Mouse (Mus musculus) forebrain, embryonic 16.5 days (tissue): Measurements from ENCODE around the gene Prkce. TPM values are rescaled to one million over a fixed set of nuclear protein-coding genes. Genes with fewer than 3 reads are reported as not detected.

Experiments
- ATAC-seq: fragments of 200-750 bp; cut with Nextera tagmentation; 2 replicates; pipeline ENCODE4 v1.8.0; 2017; ENCODE audit warnings: mild to moderate bottlenecking, moderate library complexity
- H3K27ac ChIP-seq: fragments of 300-500 bp; sonication (generic); 2 replicates; pipeline ENCODE4 v1.5.1; 2014; ENCODE audit warnings: low read length, control low read depth
- H3K27me3 ChIP-seq: fragments of 300-500 bp; sonication (generic); replicated peaks from 2 replicates; pipeline ENCODE4 v1.6.1; 2014; ENCODE audit warnings: low read length; ENCODE audit not compliant: control insufficient read depth, insufficient read depth
- H3K36me3 ChIP-seq: fragments of 300-500 bp; sonication (generic); 2 replicates; pipeline ENCODE4 v1.6.1; 2014; ENCODE audit not compliant: control insufficient read depth, insufficient read depth
- H3K4me1 ChIP-seq: fragments of 300-500 bp; sonication (generic); replicated peaks from 2 replicates; pipeline ENCODE4 v1.6.1; 2014; ENCODE audit warnings: low read length; ENCODE audit not compliant: control insufficient read depth, insufficient read depth
- H3K4me2 ChIP-seq: fragments of 300-500 bp; sonication (generic); 2 replicates; pipeline ENCODE4 v1.6.1; 2014; ENCODE audit warnings: mild to moderate bottlenecking, low read length, control low read depth
- H3K4me3 ChIP-seq: fragments of 300-500 bp; sonication (generic); replicated peaks from 2 replicates; pipeline ENCODE4 v1.5.1; 2014; ENCODE audit warnings: mild to moderate bottlenecking, low read length, control low read depth
- H3K9ac ChIP-seq: fragments of 300-500 bp; sonication (generic); replicated peaks from 2 replicates; pipeline ENCODE4 v1.6.1; 2014; ENCODE audit warnings: low read depth, low read length, control low read depth
- H3K9me3 ChIP-seq: fragments of 300-500 bp; sonication (generic); 2 replicates; pipeline ENCODE4 v1.6.1; 2016; ENCODE audit warnings: low read length; ENCODE audit not compliant: control insufficient read depth
- WGBS: fragments of 180-500 bp; shearing (Covaris S2); extraction: QIAGEN DNeasy Blood & Tissue Kit; methylation state at CpG from one replicate; pipeline ENCODE4 v1.1.7; 2014; 5-methylcytosine and 5-hydroxymethylcytosine counted together
- polyA plus RNA-seq: library from polyadenylated mRNA; unstranded; fragments of >200 nt; fragmentation: Nextera tagmentation; extraction: Ambion mirVana; gene quantifications from 2 replicates; pipeline ENCODE4 v1.2.1, GENCODE M21; 2015

The Prkce gene
- polyA plus RNA-seq, 1 experiment from 2014 or later = 42.9 TPM

DNA sequence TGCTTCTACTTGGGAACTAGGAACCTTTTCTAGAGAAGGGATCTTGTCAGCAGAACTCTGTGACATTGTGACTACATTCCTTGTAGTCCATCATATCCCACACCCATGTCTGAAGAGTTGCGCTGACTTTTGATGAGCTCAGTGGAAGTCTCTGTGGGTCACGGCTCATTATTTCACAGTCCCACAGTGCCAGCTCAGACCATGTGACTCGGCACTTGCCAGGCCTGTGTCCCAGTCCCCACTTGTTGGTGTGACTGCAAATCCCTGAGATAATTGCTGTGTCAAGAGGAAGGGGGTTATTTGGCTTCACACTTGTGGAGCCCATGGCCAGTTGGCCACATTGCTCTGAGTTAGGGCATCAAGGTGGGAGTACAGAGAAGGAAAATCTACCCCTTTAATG lies 59.8 kb downstream of the Prkce start:
- no peak for ATAC-seq
- H3K27ac ChIP-seq = no peak overlapping the region
- no peak overlapping the region for H3K4me2 ChIP-seq
- H3K9ac ChIP-seq = no peak overlapping the region
- H3K36me3 ChIP-seq = no peaks in the 10 kb centered on the region
- no peaks in the 10 kb centered on the region for H3K27me3 ChIP-seq
- H3K4me3 ChIP-seq = no peak overlapping the region
- peaks cover 19% of the 10 kb centered on the region for H3K4me1 ChIP-seq
- 74% methylated on average over 3 of the region's 3 CpGs for WGBS
- H3K9me3 ChIP-seq = no peaks in the 10 kb centered on the region

DNA sequence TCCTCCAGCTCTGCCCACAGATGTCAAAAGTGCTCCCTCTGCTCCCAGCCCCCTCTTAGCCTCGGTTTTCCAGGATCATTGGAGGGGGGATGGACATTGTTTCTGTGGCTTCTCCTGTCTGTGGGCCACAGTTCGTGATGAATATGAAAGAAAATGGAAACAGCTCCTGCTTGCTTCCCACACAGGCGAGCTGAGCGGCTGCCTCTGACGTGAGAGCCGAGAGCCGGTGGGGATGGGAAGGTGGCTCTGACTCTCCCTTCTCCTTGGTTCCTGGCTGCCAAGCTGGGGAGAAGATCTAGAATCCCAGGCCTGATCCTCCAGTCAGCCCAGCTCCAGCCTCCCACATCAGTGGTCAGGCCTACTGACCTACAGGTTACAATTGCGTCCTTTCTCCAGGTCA lies 61.3 kb downstream of the Prkce start:
- no peak overlapping the region for H3K4me3 ChIP-seq
- H3K27me3 ChIP-seq = no peaks in the 10 kb centered on the region
- H3K4me2 ChIP-seq = no peak overlapping the region
- H3K27ac ChIP-seq = no peak overlapping the region
- no peaks in the 10 kb centered on the region for H3K36me3 ChIP-seq
- peaks cover 19% of the 10 kb centered on the region for H3K4me1 ChIP-seq
- H3K9ac ChIP-seq = no peak overlapping the region
- no peaks in the 10 kb centered on the region for H3K9me3 ChIP-seq
- WGBS = 86% methylated on average over 8 of the region's 8 CpGs
- no peak for ATAC-seq

DNA sequence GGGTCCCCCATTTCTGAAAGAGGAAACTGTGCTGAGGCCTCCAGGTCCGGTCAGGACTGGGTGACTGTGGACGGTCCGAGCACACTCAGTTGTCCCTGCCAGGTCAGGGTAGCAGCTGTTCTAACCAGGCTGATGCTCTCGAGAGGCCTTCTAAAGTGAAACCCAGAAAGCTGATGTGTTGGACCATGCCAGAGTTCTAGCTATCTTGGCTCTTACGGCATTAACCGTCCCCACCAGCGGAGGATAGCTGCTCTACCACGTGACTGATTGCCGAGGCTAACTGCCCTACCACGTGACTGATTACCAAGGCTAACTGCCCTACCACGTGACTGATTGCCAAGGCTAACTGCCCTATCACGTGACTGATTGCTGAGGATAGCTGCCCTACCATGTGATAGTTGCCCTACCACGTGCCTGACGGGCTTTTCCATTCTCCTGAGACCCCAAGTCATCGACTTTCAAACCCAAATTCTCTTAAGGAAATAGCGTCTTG lies 62.6 kb downstream of the Prkce start:
- no peak for ATAC-seq
- H3K4me3 ChIP-seq = no peak overlapping the region
- H3K9me3 ChIP-seq = no peaks in the 10 kb centered on the region
- WGBS = 95% methylated on average over 16 of the region's 16 CpGs
- H3K27ac ChIP-seq = no peak overlapping the region
- H3K4me2 ChIP-seq = no peak overlapping the region
- H3K9ac ChIP-seq = no peak overlapping the region
- no peaks in the 10 kb centered on the region for H3K36me3 ChIP-seq
- H3K27me3 ChIP-seq = no peaks in the 10 kb centered on the region
- H3K4me1 ChIP-seq = peaks cover 29% of the 10 kb centered on the region

DNA sequence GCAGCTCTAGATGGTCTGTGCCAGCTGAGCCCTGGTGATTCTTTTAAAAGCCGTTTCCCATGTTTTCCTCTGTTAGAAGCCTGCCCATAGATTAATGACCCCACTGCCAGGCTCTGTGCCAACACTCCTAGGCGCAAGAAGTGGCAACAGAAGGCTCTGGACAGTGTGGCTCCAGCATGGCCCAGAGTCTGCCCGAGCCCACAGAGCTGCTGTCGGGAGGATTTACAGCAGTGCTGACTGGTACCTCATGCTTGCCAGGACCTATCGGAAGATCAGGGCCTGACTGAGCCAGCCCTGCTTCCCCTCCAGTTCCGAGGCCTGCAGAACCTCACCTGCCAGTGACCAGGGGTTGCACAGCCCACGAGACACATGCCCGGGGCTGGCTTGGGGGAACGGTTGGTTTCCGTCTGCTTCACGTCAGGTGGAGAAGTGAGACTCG lies 64.2 kb downstream of the Prkce start:
- Histone ChIP-seq H3K4me1 (peaks cover 36% of the 10 kb centered on the region), H3K4me2 (no peak overlapping the region), H3K36me3 (no peaks in the 10 kb centered on the region), H3K9me3 (no peaks in the 10 kb centered on the region), H3K4me3 (no peak overlapping the region), H3K9ac (0 out of 2 replicates have a peak overlapping the region, but pooled peaks have one; percentile 17), H3K27me3 (no peaks in the 10 kb centered on the region), H3K27ac (peak overlapping the region; percentile 70)
- ATAC-seq = peak; percentile 73
- WGBS = 59% methylated on average over 12 of the region's 12 CpGs

DNA sequence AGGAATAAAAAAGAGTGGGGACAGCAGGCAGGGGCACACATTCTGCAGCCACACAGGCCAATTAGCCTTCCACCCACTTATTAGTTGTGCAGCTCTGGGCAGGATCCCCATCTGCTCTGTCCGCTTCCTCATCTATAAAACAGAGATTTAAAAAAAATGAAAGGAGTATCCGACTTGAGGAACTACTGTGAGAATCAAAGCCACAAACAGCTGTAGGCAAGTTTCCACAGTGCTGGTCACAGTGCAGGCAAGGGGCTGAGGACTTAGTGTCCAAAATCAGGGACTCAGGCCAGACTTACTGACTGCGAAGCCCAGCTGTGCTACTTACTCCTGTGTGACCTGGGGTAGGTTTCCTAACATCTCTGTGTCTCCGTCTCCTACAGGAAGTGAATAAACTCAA lies 64.7 kb downstream of the Prkce start:
- WGBS = 63% methylated on average over 4 of the region's 4 CpGs
- H3K36me3 ChIP-seq = no peaks in the 10 kb centered on the region
- H3K27me3 ChIP-seq = no peaks in the 10 kb centered on the region
- no peak overlapping the region for H3K9ac ChIP-seq
- H3K9me3 ChIP-seq = no peaks in the 10 kb centered on the region
- H3K4me3 ChIP-seq = no peak overlapping the region
- ATAC-seq = no peak
- no peak overlapping the region for H3K4me2 ChIP-seq
- H3K27ac ChIP-seq = peak overlapping the region; percentile 70; the same call in 1 of the 2 replicates
- H3K4me1 ChIP-seq = peaks cover 38% of the 10 kb centered on the region

DNA sequence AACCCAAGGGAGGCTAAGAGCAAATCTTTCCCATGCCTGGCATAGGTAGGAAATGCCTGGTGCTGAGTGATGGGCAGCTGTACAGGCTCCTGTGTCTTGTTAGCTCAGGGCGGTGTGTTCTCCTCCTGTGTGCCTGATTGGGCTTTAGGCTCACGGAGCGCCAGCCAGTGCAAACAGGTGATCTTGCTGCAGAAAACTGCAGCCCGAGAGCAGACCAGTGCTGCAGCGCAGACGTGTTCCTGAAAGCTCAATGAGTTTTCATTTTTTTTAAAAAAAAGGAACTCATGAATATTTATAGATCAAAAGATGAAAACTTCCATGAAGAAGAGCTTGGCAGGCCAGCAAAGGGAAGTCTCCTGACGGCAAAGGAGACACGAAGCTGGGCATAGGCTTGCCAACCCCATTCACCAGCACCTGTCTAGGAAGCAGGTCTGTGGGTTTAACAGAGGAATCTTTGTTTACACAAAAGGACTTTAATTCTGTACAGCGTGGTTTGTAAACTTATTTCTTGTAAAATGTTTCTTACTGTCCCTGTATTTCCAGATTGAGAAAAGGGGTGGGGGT lies 67.1 kb downstream of the Prkce start:
- H3K9ac ChIP-seq = no peak overlapping the region
- H3K27me3 ChIP-seq = no peaks in the 10 kb centered on the region
- ATAC-seq = peak; percentile 46; the same call in 1 of the 2 replicates
- no peaks in the 10 kb centered on the region for H3K36me3 ChIP-seq
- WGBS = 37% methylated on average over 9 of the region's 9 CpGs
- H3K9me3 ChIP-seq = no peaks in the 10 kb centered on the region
- H3K4me3 ChIP-seq = no peak overlapping the region
- H3K27ac ChIP-seq = 0 out of 2 replicates have a peak overlapping the region, but pooled peaks have one; percentile 8
- no peak overlapping the region for H3K4me2 ChIP-seq
- H3K4me1 ChIP-seq = peaks cover 38% of the 10 kb centered on the region

DNA sequence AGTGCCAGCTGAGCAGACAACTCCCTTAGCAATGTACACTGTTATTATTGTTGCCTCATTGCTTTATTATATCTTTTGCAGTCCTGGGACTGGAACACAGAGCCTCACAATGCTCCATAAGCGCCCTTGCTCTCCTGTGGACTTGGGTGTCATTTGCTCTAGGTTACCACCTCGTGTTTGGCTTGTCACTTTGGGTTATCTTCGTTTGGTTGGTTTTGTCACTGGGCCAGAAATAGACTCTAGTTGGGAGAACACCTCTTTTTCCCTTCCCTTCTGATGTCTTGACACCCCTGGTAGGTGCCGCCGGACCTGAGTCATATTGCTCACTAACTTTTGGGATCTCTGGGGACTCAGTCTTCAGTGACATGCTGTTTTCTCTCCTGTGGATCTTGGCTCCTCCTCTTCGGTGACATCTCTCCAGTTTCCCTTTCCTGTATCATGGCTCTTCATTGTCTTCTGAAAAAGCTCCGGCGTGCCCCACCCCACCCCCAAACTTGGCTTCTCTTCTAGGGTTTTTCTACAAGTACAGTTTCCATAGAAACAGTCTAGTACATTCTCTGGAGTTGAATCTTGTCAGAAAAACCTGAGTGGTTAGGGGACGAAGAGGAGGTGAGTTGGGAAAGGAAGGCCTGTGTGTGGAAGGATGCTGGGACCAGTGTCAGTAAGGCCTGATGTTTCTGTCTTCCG lies 68.6 kb downstream of the Prkce start:
- Histone ChIP-seq H3K9ac (no peak overlapping the region), H3K27me3 (no peaks in the 10 kb centered on the region), H3K36me3 (no peaks in the 10 kb centered on the region), H3K4me3 (no peak overlapping the region), H3K9me3 (no peaks in the 10 kb centered on the region), H3K4me2 (no peak overlapping the region), H3K4me1 (peaks cover 38% of the 10 kb centered on the region), H3K27ac (no peak overlapping the region)
- 78% methylated on average over 10 of the region's 10 CpGs for WGBS
- ATAC-seq = no peak

DNA sequence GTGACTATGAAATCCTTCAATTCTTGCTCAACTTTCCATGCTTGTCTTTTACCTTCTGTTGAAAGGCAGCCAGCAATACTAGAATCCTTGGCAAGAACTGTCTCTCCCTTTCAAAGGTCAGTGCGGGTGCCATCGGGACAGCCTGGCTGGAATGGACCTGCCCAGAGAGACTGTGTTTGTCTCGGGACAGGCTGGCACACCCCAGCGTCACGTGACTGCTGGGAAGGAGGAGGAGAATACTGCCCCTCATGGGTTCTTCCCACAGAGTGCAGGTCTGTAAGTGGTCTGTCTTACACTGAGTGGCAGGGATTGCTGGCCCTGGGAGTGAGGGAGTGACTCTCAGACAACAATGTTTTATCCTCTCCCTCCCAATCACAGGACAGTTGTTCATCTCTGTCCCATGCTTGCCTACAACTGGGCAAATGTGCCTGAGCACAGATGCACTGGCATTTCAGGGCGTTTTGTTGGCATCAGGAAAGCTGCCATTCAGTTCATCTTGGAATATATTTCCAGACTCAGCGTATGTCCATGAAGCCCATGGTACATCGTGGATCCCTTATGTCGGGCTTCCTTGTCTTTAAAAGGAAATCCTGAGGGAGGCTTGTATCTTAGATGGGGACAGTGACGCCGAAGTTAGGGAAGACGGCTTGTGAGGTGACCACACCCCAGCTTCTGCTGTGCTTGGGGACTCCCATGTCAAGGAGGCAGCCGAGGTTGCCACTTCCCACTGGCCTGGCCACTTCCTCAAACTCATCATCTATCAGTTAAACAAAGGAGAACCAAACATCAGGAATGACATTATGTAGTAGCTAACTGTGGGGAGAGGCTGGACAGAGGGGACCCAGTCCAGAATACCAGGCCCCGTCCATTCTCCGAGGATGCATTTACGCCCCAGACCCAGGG lies 69.5 kb downstream of the Prkce start:
- H3K27ac ChIP-seq = no peak overlapping the region

DNA sequence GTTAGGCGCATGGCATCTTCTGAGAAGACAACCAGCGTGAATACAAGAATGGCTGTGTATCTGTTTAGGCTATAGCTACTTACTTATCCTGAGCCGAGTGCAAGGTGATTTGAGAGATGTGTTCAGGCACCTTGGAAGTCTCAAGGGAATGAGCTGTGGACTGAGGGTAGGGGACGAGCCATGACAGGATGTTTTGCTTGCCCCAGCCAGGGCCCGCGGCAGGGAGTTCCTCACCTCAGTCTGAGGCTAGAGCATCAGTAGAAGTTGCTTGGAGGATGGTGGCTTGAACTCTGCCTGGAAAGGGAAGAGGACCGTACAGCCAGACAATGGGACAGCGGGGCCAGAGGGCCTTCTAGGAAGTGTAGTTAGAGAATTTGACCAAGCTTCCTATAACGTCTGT lies 74.7 kb downstream of the Prkce start:
- Histone ChIP-seq H3K9ac (no peak overlapping the region), H3K27me3 (no peaks in the 10 kb centered on the region), H3K4me2 (no peak overlapping the region), H3K9me3 (no peaks in the 10 kb centered on the region), H3K27ac (no peak overlapping the region), H3K36me3 (no peaks in the 10 kb centered on the region), H3K4me3 (no peak overlapping the region), H3K4me1 (no peaks in the 10 kb centered on the region; the same call in 1 of the 2 replicates)
- ATAC-seq = no peak
- 93% methylated on average over 9 of the region's 9 CpGs for WGBS

More for the DNA sequence above, 69.5 kb downstream of the Prkce start:
- 81% methylated on average over 16 of the region's 16 CpGs for WGBS
- no peaks in the 10 kb centered on the region for H3K36me3 ChIP-seq
- H3K27me3 ChIP-seq = no peaks in the 10 kb centered on the region
- no peak overlapping the region for H3K4me2 ChIP-seq
- peak; percentile 44; the same call in 1 of the 2 replicates for ATAC-seq
- no peak overlapping the region for H3K4me3 ChIP-seq
- peaks cover 28% of the 10 kb centered on the region for H3K4me1 ChIP-seq
- H3K9ac ChIP-seq = no peak overlapping the region
- H3K9me3 ChIP-seq = no peaks in the 10 kb centered on the region
